Mouse (Mus musculus) midbrain, embryonic 13.5 days (tissue): Measurements from ENCODE around the gene Srpr. TPM values are rescaled to one million over a fixed set of nuclear protein-coding genes. Genes with fewer than 3 reads are reported as not detected.

Source experiments
- ATAC-seq: fragments of 200-750 bp; cut with Nextera tagmentation; 2 replicates; pipeline ENCODE4 v1.8.0; 2017; ENCODE audit warnings: mild to moderate bottlenecking, moderate TSS enrichment, moderate library complexity
- H3K27ac ChIP-seq: fragments of 300-500 bp; sonication (generic); 2 replicates; pipeline ENCODE4 v1.5.1; 2015; ENCODE audit warnings: inconsistent platforms, mild to moderate bottlenecking, moderate library complexity
- H3K27me3 ChIP-seq: fragments of 300-500 bp; sonication (generic); 2 replicates; pipeline ENCODE4 v1.6.1; 2015; ENCODE audit warnings: mild to moderate bottlenecking, inconsistent platforms
- H3K36me3 ChIP-seq: fragments of 300-500 bp; sonication (generic); 2 replicates; pipeline ENCODE4 v1.6.1; 2015; ENCODE audit warnings: mild to moderate bottlenecking, inconsistent platforms
- H3K4me1 ChIP-seq: fragments of 300-500 bp; sonication (generic); replicated peaks from 2 replicates; pipeline ENCODE4 v1.6.1; 2015; ENCODE audit warnings: inconsistent platforms
- H3K4me2 ChIP-seq: fragments of 300-500 bp; sonication (generic); replicated peaks from 2 replicates; pipeline ENCODE4 v1.6.1; 2015; ENCODE audit warnings: moderate library complexity, mild to moderate bottlenecking, inconsistent platforms
- H3K4me3 ChIP-seq: fragments of 300-500 bp; sonication (generic); replicated peaks from 2 replicates; pipeline ENCODE4 v1.5.1; 2015; ENCODE audit warnings: mild to moderate bottlenecking, inconsistent platforms
- H3K9ac ChIP-seq: fragments of 300-500 bp; sonication (generic); replicated peaks from 2 replicates; pipeline ENCODE4 v1.6.1; 2015; ENCODE audit warnings: mild to moderate bottlenecking, inconsistent platforms
- H3K9me3 ChIP-seq: fragments of 300-500 bp; sonication (generic); 2 replicates; pipeline ENCODE4 v1.6.1; 2016; ENCODE audit warnings: mild to moderate bottlenecking, inconsistent platforms
- WGBS: fragments of 180-500 bp; shearing (Covaris S2); methylation state at CpG from one replicate; pipeline ENCODE4 v1.1.7; 2015; 5-methylcytosine and 5-hydroxymethylcytosine counted together
- polyA plus RNA-seq: library from polyadenylated mRNA; unstranded; fragments of >200 nt; fragmentation: Nextera tagmentation; extraction: Ambion mirVana; gene quantifications from 2 replicates; pipeline ENCODE4 v1.2.1, GENCODE M21; 2015

The Srpr gene
- polyA plus RNA-seq, 1 experiment from 2014 or later = 69.9 TPM

DNA sequence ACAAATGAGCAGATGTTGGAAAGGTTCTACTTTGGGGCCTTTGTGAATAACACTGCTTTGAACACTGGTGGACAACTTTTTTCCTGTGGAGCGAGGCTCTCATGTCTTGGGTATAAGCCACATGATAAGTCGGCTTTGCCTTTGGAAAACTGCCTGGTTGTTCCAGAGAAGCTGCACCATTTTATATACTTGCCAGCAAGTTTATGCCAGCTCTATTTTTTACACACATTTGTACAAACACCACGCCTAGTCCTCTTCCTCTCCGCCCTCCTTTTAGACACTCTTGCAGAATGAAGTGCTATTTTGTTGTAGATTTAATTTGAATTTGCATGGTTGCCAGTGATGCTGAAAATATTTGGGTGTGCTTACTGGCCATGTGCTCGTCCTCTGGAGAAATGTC lies 93.5 kb downstream of the Srpr start:
- no peak for ATAC-seq
- peaks cover 25% of the 10 kb centered on the region for H3K27me3 ChIP-seq
- no peak overlapping the region for H3K27ac ChIP-seq
- H3K4me1 ChIP-seq = no peaks in the 10 kb centered on the region
- 84% methylated on average over 5 of the region's 5 CpGs for WGBS
- no peak overlapping the region for H3K4me2 ChIP-seq
- H3K9ac ChIP-seq = no peak overlapping the region
- H3K9me3 ChIP-seq = peaks cover 4% of the 10 kb centered on the region; the same call in 1 of the 2 replicates
- no peak overlapping the region for H3K4me3 ChIP-seq
- no peaks in the 10 kb centered on the region for H3K36me3 ChIP-seq

Other genes starting within 250 kb of the Srpr start
- 7.8 and 8.3 TPM in 2 replicates for gene St3gal4, start 80.9 kb upstream of the Srpr start, polyA plus RNA-seq
- gene Dcps, start 24.1 kb upstream of the Srpr start, polyA plus RNA-seq = 86.4 and 88.0 TPM in 2 replicates
- gene Tirap, start 116 bp downstream of the Srpr start, polyA plus RNA-seq = 6.7 and 6.9 TPM in 2 replicates
- gene Foxred1, start 10.9 kb downstream of the Srpr start, polyA plus RNA-seq = 48.4 and 49.2 TPM in 2 replicates
- gene Fam118b, start 67.6 kb downstream of the Srpr start, polyA plus RNA-seq = 83.1 and 86.8 TPM in 2 replicates
- 20.3 and 24.1 TPM in 2 replicates for gene Rpusd4, start 67.7 kb downstream of the Srpr start, polyA plus RNA-seq
- gene Cdon, start 221.0 kb downstream of the Srpr start, polyA plus RNA-seq = 9.2 and 10.7 TPM in 2 replicates